8 mouse cellular contexts compared by ENCODE assay signal in genomic region chr9:108189787-108190679, GRCm38 (mm10). TPM values are rescaled to one million over a fixed set of nuclear protein-coding genes. Genes with fewer than 3 reads are reported as not detected.
DNase-seq lines count a peak whose midpoint lies in the region; ATAC-seq and TF ChIP-seq lines count a peak whose summit lies in the region.

Gene Bsn (minus strand): TSS chr9:108190384.

- H3K9me3 ChIP-seq in kidney, embryonic 14.5 days (ENCODE audit: control insufficient read depth, low read length), result no peaks in the 10 kb centered on the region
- no peaks in the 10 kb centered on the region for H3K9me3 ChIP-seq in limb, embryonic 14.5 days (ENCODE audit: control insufficient read depth, low read length)
- no peaks in the 10 kb centered on the region for H3K9me3 ChIP-seq in midbrain, embryonic 16.5 days (replicated peaks; ENCODE audit: control insufficient read depth, low read length, poor library complexity, severe bottlenecking)

- 2% methylated on average over 91 of the region's 91 CpGs for WGBS in heart, adult 2 months
- 1% methylated on average over 80 of the region's 91 CpGs for WGBS in kidney, embryonic 14.5 days
- 3% methylated on average over 54 of the region's 91 CpGs for WGBS in limb, embryonic 14.5 days
- WGBS in midbrain, embryonic 16.5 days, result under 1% methylated on average over 57 of the region's 91 CpGs

- H3K4me2 ChIP-seq in kidney, embryonic 14.5 days (replicated peaks; ENCODE audit: low read depth, low read length), result peak within 1 kb of the TSS; percentile 95
- H3K4me2 ChIP-seq in limb, embryonic 14.5 days (replicated peaks; ENCODE audit: low read depth, low read length, severe bottlenecking), result peak within 1 kb of the TSS; percentile 92
- H3K4me2 ChIP-seq in midbrain, embryonic 16.5 days (ENCODE audit: low read length), result peak within 1 kb of the TSS; percentile 74

- H3K27me3 ChIP-seq in heart, adult 2 months (ENCODE audit: control insufficient read depth, insufficient read depth, low read length), result peaks cover 6% of the 10 kb centered on the region; the same call in 1 of the 2 replicates
- peaks cover 6% of the 10 kb centered on the region; the same call in 1 of the 2 replicates for H3K27me3 ChIP-seq in kidney, embryonic 14.5 days (ENCODE audit: control insufficient read depth, insufficient read depth, low read length)
- peaks cover 8% of the 10 kb centered on the region for H3K27me3 ChIP-seq in limb, embryonic 14.5 days (ENCODE audit: control insufficient read depth, insufficient read depth, low read length)
- no peaks in the 10 kb centered on the region for H3K27me3 ChIP-seq in midbrain, embryonic 16.5 days (ENCODE audit: control insufficient read depth, insufficient read depth, low read depth, low read length)

- no peak within 1 kb of the TSS for H3K27ac ChIP-seq in heart, adult 2 months
- no peak within 1 kb of the TSS for H3K27ac ChIP-seq in kidney, embryonic 14.5 days (ENCODE audit: low read depth, low read length)
- H3K27ac ChIP-seq in limb, embryonic 14.5 days (replicated peaks; ENCODE audit: low read depth, low read length), result no peak within 1 kb of the TSS
- H3K27ac ChIP-seq in midbrain, embryonic 16.5 days (ENCODE audit: low read length), result peak within 1 kb of the TSS; percentile 75

- DNase-seq in heart, adult 2 months, result peak; percentile 57 to 71
- DNase-seq in heart, postnatal 25 days (ENCODE audit: low spot score), result no peak
- DNase-seq in embryo, embryonic 10 days (ENCODE audit: low spot score), result peak; percentile 82
- peak; percentile 20 to 29 for DNase-seq in gastrocnemius, postnatal 36 days
- peak; percentile 48 for DNase-seq in limb, embryonic 14.5 days (ENCODE audit: low spot score)
- peak; percentile 58 to 82 for DNase-seq in spleen, postnatal 4 days (ENCODE audit: low spot score in 2 of 2)

- H3K9ac ChIP-seq in heart, adult 2 months (ENCODE audit: low read depth, low read length), result no peak within 1 kb of the TSS
- H3K9ac ChIP-seq in kidney, embryonic 14.5 days (ENCODE audit: low read depth, low read length), result peak within 1 kb of the TSS; percentile 28; the same call in 1 of the 2 replicates
- H3K9ac ChIP-seq in limb, embryonic 14.5 days (ENCODE audit: low read depth, low read length, severe bottlenecking), result 0 out of 2 replicates have a peak within 1 kb of the TSS, but pooled peaks have one; percentile 28
- peak within 1 kb of the TSS; percentile 87 for H3K9ac ChIP-seq in midbrain, embryonic 16.5 days (ENCODE audit: low read depth, low read length)

- H3K36me3 ChIP-seq in heart, adult 2 months (ENCODE audit: control insufficient read depth, insufficient read depth, low read length), result no peaks in the 10 kb centered on the region
- H3K36me3 ChIP-seq in kidney, embryonic 14.5 days (ENCODE audit: control insufficient read depth, insufficient read depth, low read length), result no peaks in the 10 kb centered on the region
- no peaks in the 10 kb centered on the region for H3K36me3 ChIP-seq in limb, embryonic 14.5 days (ENCODE audit: control insufficient read depth, insufficient read depth, low read length)
- H3K36me3 ChIP-seq in midbrain, embryonic 16.5 days (ENCODE audit: control insufficient read depth, insufficient read depth, low read length), result peaks cover 7% of the 10 kb centered on the region

- peak within 1 kb of the TSS; percentile 52 for H3K4me3 ChIP-seq in heart, adult 2 months
- H3K4me3 ChIP-seq in kidney, embryonic 14.5 days (ENCODE audit: low read length), result peak within 1 kb of the TSS; percentile 58
- peak within 1 kb of the TSS; percentile 57 for H3K4me3 ChIP-seq in limb, embryonic 14.5 days (replicated peaks; ENCODE audit: low read length)
- H3K4me3 ChIP-seq in midbrain, embryonic 16.5 days (ENCODE audit: low read depth, low read length), result peak within 1 kb of the TSS; percentile 83

- TF ChIP-seq EP300 in heart, adult 2 months (IDR thresholded peaks at IDR 0.05; ENCODE audit: insufficient read depth, low read depth, low read length), result no peak

- H3K79me2 ChIP-seq in heart, adult 2 months (replicated peaks; ENCODE audit: control insufficient read depth, insufficient read depth, low read length), result no peaks in the 10 kb centered on the region

- TF ChIP-seq POLR2A in heart, adult 2 months (IDR thresholded peaks at IDR 0.05; ENCODE audit: insufficient read depth, low read depth, low read length), result no peak
- no peak for TF ChIP-seq POLR2A in limb, embryonic 14.5 days (IDR thresholded peaks at IDR 0.05; ENCODE audit: borderline replicate concordance, extremely low read depth, insufficient read depth, insufficient read length)

- intact Hi-C loops in heart, adult 2 months (cut with DNase I), result no loop called here
- intact Hi-C loops in heart, postnatal 25 days (cut with DNase I), result no loop called here
- intact Hi-C loops in gastrocnemius, postnatal 36 days (cut with DNase I), result no loop called here

- TF ChIP-seq CTCF in heart, adult 2 months (IDR thresholded peaks at IDR 0.05), result no peak

- no peaks in the 10 kb centered on the region for H3K4me1 ChIP-seq in heart, adult 2 months (ENCODE audit: control insufficient read depth, insufficient read depth, low read length)
- H3K4me1 ChIP-seq in kidney, embryonic 14.5 days (ENCODE audit: control insufficient read depth, insufficient read depth, low read length), result peaks cover 3% of the 10 kb centered on the region; the same call in 1 of the 2 replicates
- H3K4me1 ChIP-seq in limb, embryonic 14.5 days (ENCODE audit: control insufficient read depth, insufficient read depth, low read length), result no peaks in the 10 kb centered on the region
- H3K4me1 ChIP-seq in midbrain, embryonic 16.5 days (ENCODE audit: control insufficient read depth, insufficient read depth, low read length), result peaks cover 20% of the 10 kb centered on the region

- peak; percentile 86 for ATAC-seq in kidney, embryonic 14.5 days (ENCODE audit: low FRiP score, low TSS enrichment)
- peak; percentile 65 for ATAC-seq in limb, embryonic 14.5 days (ENCODE audit: low FRiP score, low read depth)
- ATAC-seq in midbrain, embryonic 16.5 days, result peak; percentile 78

RNA-seq across cellular contexts. Expression of gene Bsn, which starts in this region (rescaled TPM):
- under 1 TPM; 0.03 to 0.05 TPM for total RNA-seq in heart, adult 2 months (2021)
- polyA plus RNA-seq in heart, adult 2 months (2012; rRNA removed), result 0.06 and 0.10 TPM in 2 replicates
- total RNA-seq in heart, postnatal 25 days (2021), result under 1 TPM; 0.03 TPM
- total RNA-seq in gastrocnemius, postnatal 36 days (2021), result under 1 TPM; 0.05 TPM
- polyA plus RNA-seq in kidney, embryonic 14.5 days (2014; fragmentation: Nextera tagmentation; extraction: Ambion mirVana), result 0.76 and 0.77 TPM in 2 replicates
- 1.1 and 1.3 TPM in 2 replicates for polyA plus RNA-seq in limb, embryonic 14.5 days (2012; rRNA removed)
- polyA plus RNA-seq in limb, embryonic 14.5 days (2014; fragmentation: Nextera tagmentation; extraction: Ambion mirVana), result 0.68 and 0.73 TPM in 2 replicates
- 8.6 and 10.1 TPM in 2 replicates for polyA plus RNA-seq in midbrain, embryonic 16.5 days (2015; fragmentation: Nextera tagmentation; extraction: Ambion mirVana)

Comparison
In these comparisons a context has a peak if more than half of its experiments do, and no peak if none do; other contexts are left out.
1. Peak in DNase-seq and H3K4me3 ChIP-seq in heart, adult 2 months; RNA of the gene not detected or under 1 TPM.
2. Peak in DNase-seq in gastrocnemius, postnatal 36 days; RNA of the gene not detected or under 1 TPM.
3. Peak in ATAC-seq, H3K4me3 ChIP-seq, H3K9ac ChIP-seq and H3K4me2 ChIP-seq in kidney, embryonic 14.5 days; RNA of the gene not detected or under 1 TPM.